Mouse (Mus musculus) heart, postnatal 0 days (tissue): ENCODE data around the gene Wwox. TPM values are rescaled to one million over a fixed set of nuclear protein-coding genes. Genes with fewer than 3 reads are reported as not detected.

Experiments
- ATAC-seq: fragments of 200-750 bp; cut with Nextera tagmentation; 2 replicates; pipeline ENCODE4 v1.8.0; 2017; ENCODE audit warnings: low read depth, moderate number of reproducible peaks, moderate library complexity; ENCODE audit not compliant: insufficient read depth
- DNase-seq: peaks from one replicate; pipeline ENCODE4 v3.0.0-alpha.2; 2016; ENCODE audit warnings: low spot score
- H3K27ac ChIP-seq: fragments of 300-500 bp; sonication (generic); 2 replicates; pipeline ENCODE4 v1.5.1; 2014; ENCODE audit warnings: low read depth, mild to moderate bottlenecking
- H3K27me3 ChIP-seq: fragments of 300-500 bp; sonication (generic); 2 replicates; pipeline ENCODE4 v1.6.1; 2014; ENCODE audit warnings: low read length, mixed read lengths; ENCODE audit not compliant: control insufficient read depth, insufficient read depth
- H3K36me3 ChIP-seq: fragments of 300-500 bp; sonication (generic); replicated peaks from 2 replicates; pipeline ENCODE4 v1.6.1; 2014; ENCODE audit warnings: low read length, mixed read lengths; ENCODE audit not compliant: control insufficient read depth, insufficient read depth
- H3K4me1 ChIP-seq: fragments of 300-500 bp; sonication (generic); 2 replicates; pipeline ENCODE4 v1.6.1; 2014; ENCODE audit warnings: antibody characterized with exemption; ENCODE audit not compliant: control insufficient read depth, insufficient read depth
- H3K4me2 ChIP-seq: fragments of 300-500 bp; sonication (generic); 2 replicates; pipeline ENCODE4 v1.6.1; 2014; ENCODE audit warnings: low read depth, mild to moderate bottlenecking, low read length, moderate library complexity
- H3K4me3 ChIP-seq: fragments of 300-500 bp; sonication (generic); 2 replicates; pipeline ENCODE4 v1.5.1; 2014; ENCODE audit warnings: low read depth, low read length
- H3K9ac ChIP-seq: fragments of 300-500 bp; sonication (generic); replicated peaks from 2 replicates; pipeline ENCODE4 v1.6.1; 2014; ENCODE audit warnings: low read depth, low read length, mixed read lengths
- H3K9me3 ChIP-seq: fragments of 300-500 bp; sonication (generic); replicated peaks from 2 replicates; pipeline ENCODE4 v1.6.1; 2016; ENCODE audit warnings: low read length; ENCODE audit not compliant: control insufficient read depth
- CTCF ChIP-seq: IDR thresholded peaks from 2 replicates; pipeline ENCODE4 v1.5.1; 2016; ENCODE audit warnings: antibody characterized with exemption, control low read depth, low read depth
- EP300 ChIP-seq: IDR thresholded peaks from 2 replicates; pipeline ENCODE4 v1.6.1; 2016; ENCODE audit warnings: antibody characterized with exemption, low read depth
- WGBS: fragments of 180-500 bp; shearing (Covaris S2); extraction: QIAGEN DNeasy Blood & Tissue Kit; methylation state at CpG from one replicate; pipeline ENCODE4 v1.1.7; 2014; 5-methylcytosine and 5-hydroxymethylcytosine counted together
- polyA plus RNA-seq: library from polyadenylated mRNA; unstranded; fragments of >200 nt; fragmentation: Nextera tagmentation; extraction: Ambion mirVana; gene quantifications from 2 replicates; pipeline ENCODE4 v1.2.1, GENCODE M21; 2015
- total RNA-seq: library from RNA; depleted of rRNA; stranded (reverse); fragments of >200 nt; gene quantifications from 2 replicates; pipeline ENCODE4 v1.2.3, GENCODE M21; 2014; ENCODE audit warnings: low replicate concordance

The Wwox gene
- total and polyA plus RNA-seq, 2 experiments from 2014 or later: 7.5 to 9.6 TPM

DNA sequence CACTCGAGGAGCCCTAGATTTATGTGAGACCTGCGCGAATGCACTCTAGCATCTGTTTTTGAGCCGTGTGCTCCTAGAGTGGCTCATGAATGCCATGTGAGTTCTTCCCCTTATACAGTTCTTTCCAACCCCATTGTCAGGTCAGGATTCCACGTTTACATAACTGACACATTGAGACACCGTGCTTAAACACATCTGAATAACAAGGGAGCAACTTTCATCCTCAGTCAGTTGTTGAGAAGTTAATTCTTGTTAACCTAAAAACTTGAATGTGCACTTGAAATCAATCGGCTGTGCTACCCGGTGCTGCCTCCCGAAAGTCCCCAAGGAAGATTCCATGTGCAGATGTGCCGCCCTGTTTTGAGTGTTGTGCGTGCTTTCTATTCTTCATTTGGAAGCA is 249.3 kb downstream of the Wwox start:
- ATAC-seq: no peak
- Histone ChIP-seq H3K4me3 (no peak overlapping the region), H3K9ac (no peak overlapping the region), H3K36me3 (no peaks in the 10 kb centered on the region), H3K27me3 (no peaks in the 10 kb centered on the region), H3K27ac (no peak overlapping the region), H3K4me1 (no peaks in the 10 kb centered on the region), H3K9me3 (no peaks in the 10 kb centered on the region), H3K4me2 (no peak overlapping the region)
- no peak for DNase-seq
- WGBS: 86% methylated on average over 11 of the region's 11 CpGs
- TF ChIP-seq CTCF (no peak), EP300 (no peak)

GRCm38 (mm10) chr8:114694566-114695198 is 255.2 kb downstream of the Wwox start:
- no peak overlapping the region for H3K4me3 ChIP-seq
- no peak for ATAC-seq
- WGBS: 75% methylated on average over 4 of the region's 4 CpGs
- H3K9ac ChIP-seq: no peak overlapping the region
- no peaks in the 10 kb centered on the region for H3K36me3 ChIP-seq
- no peak overlapping the region for H3K27ac ChIP-seq
- H3K9me3 ChIP-seq: no peaks in the 10 kb centered on the region
- H3K4me2 ChIP-seq: no peak overlapping the region
- TF ChIP-seq CTCF (no peak), EP300 (no peak)
- no peaks in the 10 kb centered on the region for H3K27me3 ChIP-seq
- DNase-seq: no peak
- H3K4me1 ChIP-seq: no peaks in the 10 kb centered on the region

DNA sequence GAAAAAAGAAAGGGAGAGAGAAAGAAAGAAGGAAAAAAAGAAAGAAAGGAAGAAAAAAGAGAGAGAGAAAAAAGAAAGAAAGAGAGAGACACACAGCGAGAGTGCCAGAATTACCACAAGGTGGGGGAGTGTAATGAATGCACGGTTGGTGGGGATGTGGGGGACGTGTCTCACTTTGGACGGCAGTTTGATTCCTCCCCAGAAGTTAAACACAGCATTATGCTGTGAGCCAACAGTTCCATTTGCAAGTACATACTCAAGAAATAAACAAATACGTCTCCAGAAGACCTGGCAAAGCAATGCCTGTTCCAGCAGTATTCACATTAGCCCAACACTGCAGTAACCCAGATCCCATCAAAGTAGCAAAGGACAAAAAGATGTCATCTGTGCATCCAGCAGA is 264.1 kb downstream of the Wwox start:
- 77% methylated on average over 5 of the region's 5 CpGs for WGBS
- ATAC-seq: no peak
- H3K4me2 ChIP-seq: no peak overlapping the region
- H3K27me3 ChIP-seq: no peaks in the 10 kb centered on the region
- TF ChIP-seq CTCF (no peak), EP300 (no peak)
- no peak overlapping the region for H3K9ac ChIP-seq
- DNase-seq: no peak
- no peaks in the 10 kb centered on the region for H3K4me1 ChIP-seq
- H3K9me3 ChIP-seq: no peaks in the 10 kb centered on the region
- H3K27ac ChIP-seq: no peak overlapping the region
- no peak overlapping the region for H3K4me3 ChIP-seq
- no peaks in the 10 kb centered on the region for H3K36me3 ChIP-seq

GRCm38 (mm10) chr8:114707538-114708138 is 268.2 kb downstream of the Wwox start:
- Histone ChIP-seq H3K36me3 (0 out of 2 replicates have a peak, but pooled peaks cover 4% of the 10 kb centered on the region), H3K27ac (no peak overlapping the region), H3K9ac (no peak overlapping the region), H3K27me3 (no peaks in the 10 kb centered on the region), H3K4me1 (no peaks in the 10 kb centered on the region), H3K4me3 (no peak overlapping the region), H3K9me3 (no peaks in the 10 kb centered on the region), H3K4me2 (no peak overlapping the region)
- 65% methylated on average over 15 of the region's 15 CpGs for WGBS
- DNase-seq (no peak), ATAC-seq (no peak)
- TF ChIP-seq CTCF (no peak), EP300 (no peak)

- Histone ChIP-seq H3K27ac (no peak overlapping the region), H3K36me3 (0 out of 2 replicates have a peak, but pooled peaks cover 4% of the 10 kb centered on the region), H3K4me1 (no peaks in the 10 kb centered on the region), H3K4me2 (no peak overlapping the region), H3K9me3 (no peaks in the 10 kb centered on the region), H3K9ac (no peak overlapping the region), H3K4me3 (no peak overlapping the region), H3K27me3 (no peaks in the 10 kb centered on the region)
- DNase-seq: no peak
- TF ChIP-seq EP300: no peak
- TF ChIP-seq CTCF: peak; percentile 39
- ATAC-seq: no peak
- WGBS: 60% methylated on average over 13 of the region's 13 CpGs
These were observed 276.0 kb downstream of the Wwox start for GRCm38 (mm10) chr8:114715318-114716070.
